Mouse (Mus musculus) thymus, adult 2 months (tissue): Measurements from ENCODE around the gene Adtrp.

Experiments used
- CTCF ChIP-seq: fragments of 200-500 bp; IDR thresholded peaks from 2 replicates; pipeline ENCODE4 v1.5.1; 2012; ENCODE audit warnings: mild to moderate bottlenecking, control low read depth, low read length, moderate library complexity, borderline replicate concordance; ENCODE audit not compliant: control insufficient read depth, poor library complexity, insufficient read depth; ENCODE audit errors: extremely low read depth
- POLR2A ChIP-seq: fragments of 200-500 bp; IDR thresholded peaks from 2 replicates; pipeline ENCODE4 v1.6.1; 2012; ENCODE audit warnings: mild to moderate bottlenecking, low read length, control low read depth, moderate library complexity; ENCODE audit not compliant: control insufficient read depth, poor library complexity, insufficient read depth; ENCODE audit errors: extremely low read depth

DNA sequence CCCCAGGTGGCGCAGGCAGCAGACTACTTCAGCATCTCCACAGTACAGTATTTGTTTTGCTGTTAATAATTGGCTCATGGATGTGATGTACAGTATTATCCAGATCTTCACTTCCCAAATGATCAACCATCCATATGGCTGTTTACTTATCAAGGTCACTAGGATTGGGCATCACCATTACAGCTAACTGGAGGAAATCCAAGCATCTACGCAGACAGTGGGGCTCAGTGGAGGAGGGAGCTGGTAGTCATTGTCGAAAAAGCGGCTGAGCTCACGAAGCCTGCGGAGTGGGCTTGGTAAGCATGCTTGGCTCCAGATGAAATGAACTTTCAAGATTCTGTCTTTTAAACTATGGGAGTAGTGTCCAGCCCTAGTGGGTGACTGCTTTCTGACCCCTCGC, 36.7 kb downstream of the Adtrp start:
- TF ChIP-seq POLR2A, result no peak
- no peak for TF ChIP-seq CTCF
